Mouse (Mus musculus) MEL (cell line): ENCODE data around the gene Prkce. TPM values are rescaled to one million over a fixed set of nuclear protein-coding genes. Genes with fewer than 3 reads are reported as not detected.

Source experiments
- DNase-seq: peaks from one replicate; pipeline ENCODE4 v3.0.0; 2011; ENCODE audit warnings: low read depth, low spot score
- H3K27ac ChIP-seq: 2 replicates; pipeline ENCODE4 v1.5.1; 2012; ENCODE audit warnings: low read depth, mild to moderate bottlenecking, control low read depth, low read length, moderate library complexity; ENCODE audit not compliant: control insufficient read depth
- H3K27me3 ChIP-seq, 2 experiments: fragments of 150-350 bp in 1 of 2; sonication (generic) in 1 of 2; 2 replicates each; pipeline ENCODE4 v1.6.1; 2012; ENCODE audit warnings: low read length in 2 of 2, mild to moderate bottlenecking in 2 of 2, improper control_type of control experiment in 1 of 2, moderate library complexity in 1 of 2; ENCODE audit not compliant: insufficient read depth in 2 of 2, control insufficient read depth in 1 of 2
- H3K36me3 ChIP-seq, 2 experiments: 2 replicates each; pipeline ENCODE4 v1.6.1; 2012 to 2014; ENCODE audit warnings: low read length in 2 of 2, improper control_type of control experiment in 1 of 2, inconsistent platforms in 1 of 2, mild to moderate bottlenecking in 1 of 2; ENCODE audit not compliant: insufficient read depth in 2 of 2, control insufficient read depth in 1 of 2
- H3K4me1 ChIP-seq, 2 experiments: fragments of 150-350 bp in 1 of 2; sonication (generic) in 1 of 2; 2 replicates each; pipeline ENCODE4 v1.6.1; 2012; ENCODE audit warnings: low read length in 2 of 2, improper control_type of control experiment in 1 of 2, mild to moderate bottlenecking in 1 of 2; ENCODE audit not compliant: insufficient read depth in 2 of 2, control insufficient read depth in 1 of 2
- H3K4me3 ChIP-seq, 2 experiments: fragments of 150-350 bp in 1 of 2; sonication (generic) in 1 of 2; 2 replicates each; pipeline ENCODE4 v1.5.1; 2012; ENCODE audit warnings: low read depth in 2 of 2, low read length in 2 of 2, mild to moderate bottlenecking in 2 of 2, moderate library complexity in 2 of 2, control low read depth in 1 of 2, improper control_type of control experiment in 1 of 2; ENCODE audit not compliant: control insufficient read depth in 1 of 2, insufficient read depth in 1 of 2
- H3K79me2 ChIP-seq: 2 replicates; pipeline ENCODE4 v1.6.1; 2012; ENCODE audit warnings: mild to moderate bottlenecking, low read length, moderate library complexity; ENCODE audit not compliant: control insufficient read depth, poor library complexity, insufficient read depth
- H3K9ac ChIP-seq: 2 replicates; pipeline ENCODE4 v1.6.1; 2012; ENCODE audit warnings: low read depth, mild to moderate bottlenecking, control low read depth, low read length, moderate library complexity; ENCODE audit not compliant: control insufficient read depth, poor library complexity, severe bottlenecking
- H3K9me3 ChIP-seq: fragments of 150-350 bp; sonication (generic); replicated peaks from 2 replicates; pipeline ENCODE4 v1.6.1; 2012; ENCODE audit warnings: mild to moderate bottlenecking, low read length, improper control_type of control experiment, moderate library complexity; ENCODE audit not compliant: insufficient read depth
- CHD1 ChIP-seq: IDR thresholded peaks from 2 replicates; pipeline ENCODE4 v1.6.1; 2012; ENCODE audit warnings: low read depth, mild to moderate bottlenecking, inconsistent platforms, low read length, improper control_type of control experiment
- CTCF ChIP-seq, 3 experiments: IDR thresholded peaks in 2 of 3; conservative IDR thresholded peaks in 1 of 3; 2 replicates each; pipeline ENCODE4 v1.5.1; 2011 to 2012; ENCODE audit warnings: low read length in 3 of 3, low read depth in 2 of 3, mild to moderate bottlenecking in 2 of 3, improper control_type of control experiment in 1 of 3, inconsistent platforms in 1 of 3, mixed read lengths in 1 of 3, moderate library complexity in 1 of 3; ENCODE audit not compliant: control insufficient read depth in 1 of 3, insufficient read depth in 1 of 3, poor library complexity in 1 of 3, severe bottlenecking in 1 of 3
- E2F4 ChIP-seq: IDR thresholded peaks from 2 replicates; pipeline ENCODE4 v1.6.1; 2011; ENCODE audit warnings: low read depth, low read length, improper control_type of control experiment, borderline replicate concordance
- GABPA ChIP-seq: IDR thresholded peaks from 2 replicates; pipeline ENCODE4 v1.6.1; 2012; ENCODE audit warnings: low read depth, mild to moderate bottlenecking, inconsistent platforms, low read length, improper control_type of control experiment, moderate library complexity
- GATA1 ChIP-seq: IDR thresholded peaks from 2 replicates; pipeline ENCODE4 v1.6.1; 2011; ENCODE audit warnings: low read depth, low read length, improper control_type of control experiment
- HCFC1 ChIP-seq: IDR thresholded peaks from 2 replicates; pipeline ENCODE4 v1.6.1; 2012; ENCODE audit warnings: low read depth, mild to moderate bottlenecking, inconsistent platforms, low read length, improper control_type of control experiment, moderate library complexity
- JUND ChIP-seq: IDR thresholded peaks from 2 replicates; pipeline ENCODE4 v1.6.1; 2011; ENCODE audit warnings: low read depth, mild to moderate bottlenecking, improper control_type of control experiment, low read length
- MAFK ChIP-seq: IDR thresholded peaks from 2 replicates; pipeline ENCODE4 v1.6.1; 2011; ENCODE audit warnings: low read depth, mild to moderate bottlenecking, low read length, improper control_type of control experiment, borderline replicate concordance
- MAX ChIP-seq: IDR thresholded peaks from 2 replicates; pipeline ENCODE4 v1.6.1; 2011; ENCODE audit warnings: low read length, improper control_type of control experiment
- MXI1 ChIP-seq: IDR thresholded peaks from 2 replicates; pipeline ENCODE4 v1.6.1; 2011; ENCODE audit warnings: mild to moderate bottlenecking, low read depth, low read length, improper control_type of control experiment
- MYB ChIP-seq: IDR thresholded peaks from 2 replicates; pipeline ENCODE4 v1.6.1; 2011; ENCODE audit warnings: mild to moderate bottlenecking, low read depth, low read length, improper control_type of control experiment
- NELFE ChIP-seq: IDR thresholded peaks from 2 replicates; pipeline ENCODE4 v1.6.1; 2011; ENCODE audit warnings: low read depth, low read length, improper control_type of control experiment
- NRF1 ChIP-seq: IDR thresholded peaks from 2 replicates; pipeline ENCODE4 v1.6.1; 2014; ENCODE audit warnings: low read depth, mild to moderate bottlenecking, inconsistent platforms, low read length, improper control_type of control experiment, moderate library complexity; ENCODE audit not compliant: poor library complexity, insufficient read depth, severe bottlenecking
- POLR2A ChIP-seq, 2 experiments: IDR thresholded peaks; 2 replicates each; pipeline ENCODE4 v1.6.1; 2011 to 2012; ENCODE audit warnings: low read length in 2 of 2, mild to moderate bottlenecking in 2 of 2, control low read depth in 1 of 2, improper control_type of control experiment in 1 of 2, low read depth in 1 of 2, moderate library complexity in 1 of 2; ENCODE audit not compliant: control insufficient read depth in 1 of 2, insufficient read depth in 1 of 2, poor library complexity in 1 of 2
- POLR2AphosphoS2 ChIP-seq: IDR thresholded peaks from 2 replicates; pipeline ENCODE4 v1.6.1; 2011; ENCODE audit warnings: low read length, improper control_type of control experiment
- RAD21 ChIP-seq: IDR thresholded peaks from 2 replicates; pipeline ENCODE4 v1.6.1; 2011; ENCODE audit warnings: mild to moderate bottlenecking, low read depth, low read length, improper control_type of control experiment
- RCOR1 ChIP-seq: IDR thresholded peaks from 2 replicates; pipeline ENCODE4 v1.6.1; 2012; ENCODE audit warnings: low read depth, mild to moderate bottlenecking, inconsistent platforms, low read length, improper control_type of control experiment
- SIN3A ChIP-seq: IDR thresholded peaks from 2 replicates; pipeline ENCODE4 v1.6.1; 2012; ENCODE audit warnings: low read length, improper control_type of control experiment, inconsistent platforms
- SMC3 ChIP-seq: IDR thresholded peaks from 2 replicates; pipeline ENCODE4 v1.6.1; 2011; ENCODE audit warnings: low read depth, low read length, improper control_type of control experiment
- TAL1 ChIP-seq: IDR thresholded peaks from 2 replicates; pipeline ENCODE4 v1.6.1; 2012; ENCODE audit warnings: mild to moderate bottlenecking, inconsistent platforms, low read length, moderate library complexity, mixed read lengths
- USF2 ChIP-seq, 2 experiments: IDR thresholded peaks; 2 replicates each; pipeline ENCODE4 v1.6.1; 2011 to 2012; ENCODE audit warnings: improper control_type of control experiment in 2 of 2, low read length in 2 of 2, borderline replicate concordance in 1 of 2, inconsistent platforms in 1 of 2, low read depth in 1 of 2, mild to moderate bottlenecking in 1 of 2; ENCODE audit not compliant: insufficient read depth in 1 of 2
- ZNF384 ChIP-seq: IDR thresholded peaks from 2 replicates; pipeline ENCODE4 v1.6.1; 2012; ENCODE audit warnings: low read depth, mild to moderate bottlenecking, inconsistent platforms, low read length, improper control_type of control experiment
- polyA plus RNA-seq, 2 experiments: library from polyadenylated mRNA; stranded (reverse) in 1 of 2; unstranded in 1 of 2; fragments of >175 nt in 1 of 2; fragments of >200 nt in 1 of 2; gene quantifications; 2 replicates each; pipeline versions ENCODE4 v1.2.1 to v1.2.4; 2012; ENCODE audit warnings: low replicate concordance in 2 of 2, low read depth in 1 of 2; ENCODE audit not compliant: insufficient read length in 2 of 2, insufficient read depth in 1 of 2, missing spikeins in 1 of 2
- total RNA-seq: library from RNA; depleted of rRNA; stranded (reverse); fragments of 300-350 nt; gene quantifications from 2 replicates; pipeline ENCODE4 v1.2.3, GENCODE M21; 2012

Gene Prkce
- total and polyA plus RNA-seq, 3 experiments, result 3.0 to 5.3 TPM; not detected in 1

DNA sequence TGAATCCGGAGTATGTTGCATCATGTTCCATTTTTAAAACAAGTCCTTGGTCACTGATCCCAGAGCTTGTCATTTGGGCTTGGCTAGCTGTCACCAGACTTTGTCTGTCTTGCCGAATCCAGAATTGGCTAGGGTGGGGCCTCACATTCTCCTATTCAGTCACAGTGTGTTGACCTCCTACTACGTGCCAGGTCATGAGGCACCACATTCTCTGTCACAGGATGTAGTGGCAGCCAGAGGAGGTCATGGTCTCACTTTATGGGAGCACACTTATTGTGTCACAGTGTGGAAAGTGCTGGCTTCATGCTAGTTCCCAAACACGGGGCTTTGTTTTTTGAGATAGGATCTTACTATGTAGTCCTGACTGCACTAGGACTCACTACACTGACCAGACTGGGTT lies 333.8 kb downstream of the Prkce start (continued):
- no peak for TF ChIP-seq RAD21
- TF ChIP-seq MYB, result no peak
- TF ChIP-seq CTCF (IDR thresholded peaks at IDR 0.05 in 2 of 3, conservative IDR thresholded peaks at IDR 0.05 in 1 of 3; ENCODE audit: control insufficient read depth in 1 of 3, insufficient read depth in 1 of 3, low read depth in 2 of 3, low read length in 3 of 3, poor library complexity in 1 of 3, severe bottlenecking in 1 of 3), result no peak
- no peak for TF ChIP-seq RCOR1
- no peak for TF ChIP-seq USF2 (IDR thresholded peaks at IDR 0.05; ENCODE audit: borderline replicate concordance in 1 of 2, insufficient read depth in 1 of 2, low read depth in 1 of 2, low read length in 2 of 2)
- TF ChIP-seq TAL1, result no peak
- TF ChIP-seq, all 39 proteins: peak for 0

DNA sequence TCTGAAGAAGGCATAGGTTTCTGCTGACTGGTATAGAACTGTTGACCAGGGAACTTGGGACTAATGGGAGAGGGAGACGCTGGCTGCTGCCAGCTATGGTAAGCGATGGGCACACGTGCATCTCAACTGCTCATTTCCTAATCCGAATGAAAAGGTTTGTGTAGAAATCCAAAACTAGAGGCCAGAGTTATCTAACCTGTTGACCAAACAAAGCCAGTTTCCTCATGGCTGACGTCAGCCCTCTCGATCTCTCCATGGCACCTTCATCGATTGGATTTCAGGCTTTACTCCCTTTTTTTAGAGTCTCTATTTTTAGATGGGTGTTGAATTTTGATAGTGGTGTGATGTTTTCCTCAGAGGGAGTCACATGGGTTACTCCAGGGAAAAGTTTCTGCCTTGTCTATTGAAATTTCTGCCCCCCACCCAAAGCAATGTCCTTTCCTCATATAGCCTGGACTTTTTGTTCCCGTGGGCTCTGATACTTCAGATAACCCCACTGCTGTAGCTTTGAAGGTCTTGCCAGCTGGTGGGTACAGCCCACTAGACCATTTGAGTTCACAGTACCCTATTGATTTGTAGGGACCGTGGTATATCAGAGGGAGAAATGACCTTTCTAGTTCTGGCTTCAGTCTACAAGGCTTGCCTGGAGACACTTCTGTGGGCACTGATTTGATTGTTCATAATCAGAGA lies 335.8 kb downstream of the Prkce start:
- Histone ChIP-seq H3K27me3 (no peaks in the 10 kb centered on the region), H3K36me3 (no peaks in the 10 kb centered on the region), H3K4me1 (no peaks in the 10 kb centered on the region), H3K27ac (no peak overlapping the region), H3K4me3 (no peak overlapping the region), H3K9me3 (no peaks in the 10 kb centered on the region), H3K9ac (no peak overlapping the region), H3K79me2 (no peaks in the 10 kb centered on the region)
- TF ChIP-seq POLR2AphosphoS2 (no peak), JUND (no peak), SIN3A (no peak), MAFK (no peak), CHD1 (no peak), RAD21 (no peak), SMC3 (no peak), GATA1 (no peak), MYB (no peak)
- no peak for DNase-seq

DNA sequence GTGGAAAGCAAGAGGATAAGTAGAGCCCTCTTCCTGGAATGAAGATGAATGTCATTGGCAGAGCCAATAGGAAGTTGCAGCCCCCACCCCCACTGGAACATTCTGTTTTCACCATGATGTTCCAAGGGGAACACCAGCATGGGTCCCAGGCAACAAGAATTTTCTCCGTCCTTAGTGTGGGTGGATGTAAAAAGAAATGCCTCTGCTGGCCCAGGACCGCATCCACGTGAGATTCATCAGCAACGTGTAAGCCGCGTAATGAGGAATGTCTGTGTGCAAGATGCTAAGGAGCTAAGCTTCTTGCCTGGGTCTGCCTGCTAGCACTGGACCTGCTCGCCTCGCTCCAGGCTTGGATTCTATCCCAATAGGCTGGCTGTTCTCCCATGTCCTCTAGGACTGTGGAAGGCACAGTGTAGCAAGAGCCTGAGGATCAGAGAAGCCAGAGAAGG lies 337.6 kb downstream of the Prkce start, which contains the start of gene Gm10309:
Gm10309 (minus strand) TSS at position 50 of the 449 bp plus-strand sequence.
- Histone ChIP-seq H3K27ac (no peak within 1 kb of the TSS), H3K27me3 (no peaks in the 10 kb centered on the region), H3K79me2 (no peaks in the 10 kb centered on the region), H3K9ac (no peak within 1 kb of the TSS), H3K4me1 (no peaks in the 10 kb centered on the region), H3K9me3 (no peaks in the 10 kb centered on the region), H3K4me3 (no peak within 1 kb of the TSS), H3K36me3 (no peaks in the 10 kb centered on the region)
- no peak for DNase-seq
- no peak for TF ChIP-seq RAD21
- no peak for TF ChIP-seq NRF1
- TF ChIP-seq MAX, result no peak
- TF ChIP-seq CHD1, result no peak
- no peak for TF ChIP-seq MXI1
- no peak for TF ChIP-seq NELFE
- TF ChIP-seq E2F4, result no peak
- TF ChIP-seq TAL1, result no peak
- TF ChIP-seq USF2 (IDR thresholded peaks at IDR 0.05; ENCODE audit: borderline replicate concordance in 1 of 2, insufficient read depth in 1 of 2, low read depth in 1 of 2, low read length in 2 of 2), result no peak
- no peak for TF ChIP-seq POLR2A (IDR thresholded peaks at IDR 0.05; ENCODE audit: control insufficient read depth in 1 of 2, insufficient read depth in 1 of 2, low read depth in 1 of 2, low read length in 2 of 2, poor library complexity in 1 of 2)
- TF ChIP-seq HCFC1, result no peak
- TF ChIP-seq ZNF384, result no peak
- TF ChIP-seq GABPA, result no peak
